Mouse (Mus musculus) gastrocnemius, adult 18-20 months (tissue): ENCODE measurements around the gene Onecut1. TPM values are rescaled to one million over a fixed set of nuclear protein-coding genes. Genes with fewer than 3 reads are reported as not detected.
A peak's percentile ranks its signal among the peaks of the same experiment; 100 is the strongest.

Experiments
- DNase-seq: peaks from one replicate; pipeline ENCODE4 v3.0.0; 2021; ENCODE audit warnings: low spot score
- total RNA-seq, 2 experiments: library from RNA; stranded (reverse); gene quantifications; 2 replicates each; pipeline ENCODE4 v1.2.3; 2021

Onecut1 gene
- total RNA-seq, 2 experiments from 2014 or later: not detected

DNA sequence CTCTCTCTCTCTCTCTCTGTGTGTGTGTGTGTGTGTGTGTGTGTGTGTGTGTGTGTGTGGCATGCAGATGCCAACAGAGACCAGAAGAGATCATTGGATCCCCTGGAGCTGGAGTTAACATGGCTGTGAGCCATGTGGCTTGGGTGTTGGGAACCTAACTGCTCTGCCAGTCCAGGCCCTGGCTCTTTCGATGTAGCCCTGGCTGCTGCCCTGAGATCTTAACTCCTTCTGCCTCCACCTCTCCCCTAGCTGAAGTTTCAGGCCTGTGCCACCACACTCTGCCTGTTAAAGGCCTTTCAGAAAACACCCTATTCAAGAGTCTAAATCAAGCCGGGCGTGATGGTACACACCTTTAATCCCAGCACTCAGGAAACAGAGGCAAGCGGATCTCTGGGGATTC lies 49.7 kb downstream of the Onecut1 start:
- DNase-seq: peak; percentile 58

DNA sequence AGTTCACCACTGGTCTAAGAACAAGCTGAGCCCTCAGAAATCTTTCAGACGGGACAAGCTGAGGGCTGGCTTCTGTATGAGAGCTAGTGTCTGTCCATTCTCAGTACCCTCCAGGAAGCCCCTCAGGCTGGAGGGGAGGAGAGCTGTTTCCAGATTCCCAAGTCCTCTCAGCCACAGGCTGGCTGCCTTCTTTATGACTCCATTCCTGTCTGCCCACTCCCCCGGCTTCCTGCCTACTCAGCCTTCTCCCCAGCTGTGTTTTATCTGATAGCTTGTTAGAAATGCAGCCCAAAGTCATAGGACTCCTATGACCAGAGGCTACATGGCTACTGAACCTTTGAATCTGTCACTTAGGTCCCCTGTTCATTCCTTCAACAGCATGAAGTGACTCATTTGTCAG lies 50.2 kb downstream of the Onecut1 start:
- no peak for DNase-seq

DNA sequence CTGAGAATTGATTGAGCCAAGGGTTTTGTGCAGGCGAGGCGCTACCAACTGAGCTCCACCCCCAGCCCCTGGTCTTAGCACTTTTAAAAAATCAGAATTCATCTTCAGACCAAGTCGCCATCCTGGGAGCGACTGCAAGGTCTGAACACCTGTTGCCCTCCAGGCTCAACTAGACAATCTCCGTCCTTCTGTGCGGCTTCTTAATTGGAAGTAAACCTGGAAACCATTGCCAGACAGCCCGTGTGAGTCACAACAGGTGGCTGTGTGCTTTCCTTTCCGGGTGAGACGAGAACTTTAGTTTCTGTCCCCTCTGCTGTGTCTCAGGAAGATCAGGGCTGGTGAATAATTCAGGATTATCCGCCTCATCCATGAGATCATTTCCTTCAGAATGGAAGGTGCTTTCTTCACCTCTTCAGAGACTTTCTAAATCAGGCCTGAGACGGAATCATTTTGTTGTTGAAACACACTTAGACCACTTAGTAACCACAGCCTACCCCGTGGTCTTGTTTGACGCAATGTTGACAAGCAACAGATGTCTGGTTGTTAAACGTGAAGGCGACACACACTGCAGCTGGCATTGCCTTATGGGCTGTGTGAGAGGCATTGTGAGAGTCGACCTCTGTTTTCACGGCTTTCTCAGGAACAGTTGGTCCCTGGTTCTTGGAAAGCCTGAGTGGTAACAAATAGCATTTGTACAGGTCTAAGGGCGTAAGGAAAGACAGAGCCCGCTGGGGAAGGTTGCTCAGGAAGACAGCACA lies 51.1 kb downstream of the Onecut1 start:
- DNase-seq: no peak

DNA sequence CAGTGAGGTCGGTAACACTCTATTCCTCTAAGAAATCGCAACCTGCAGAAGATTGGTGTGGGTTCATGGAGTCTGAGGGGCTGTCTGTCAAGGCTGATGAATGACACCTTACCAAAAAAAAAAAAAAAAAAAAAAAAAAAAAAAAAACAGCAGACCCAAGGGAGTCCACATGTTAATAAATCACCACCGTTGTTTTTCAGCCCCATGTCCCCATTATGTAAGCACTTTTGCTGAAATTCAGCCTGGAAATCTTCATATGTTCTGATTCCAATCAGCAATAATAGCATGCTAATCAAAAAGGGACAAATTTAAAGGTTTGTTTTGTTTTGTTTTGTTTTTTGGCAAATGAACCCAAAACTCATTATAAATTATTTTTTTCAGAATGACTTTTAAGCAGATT lies 53.9 kb downstream of the Onecut1 start:
- no peak for DNase-seq

DNA sequence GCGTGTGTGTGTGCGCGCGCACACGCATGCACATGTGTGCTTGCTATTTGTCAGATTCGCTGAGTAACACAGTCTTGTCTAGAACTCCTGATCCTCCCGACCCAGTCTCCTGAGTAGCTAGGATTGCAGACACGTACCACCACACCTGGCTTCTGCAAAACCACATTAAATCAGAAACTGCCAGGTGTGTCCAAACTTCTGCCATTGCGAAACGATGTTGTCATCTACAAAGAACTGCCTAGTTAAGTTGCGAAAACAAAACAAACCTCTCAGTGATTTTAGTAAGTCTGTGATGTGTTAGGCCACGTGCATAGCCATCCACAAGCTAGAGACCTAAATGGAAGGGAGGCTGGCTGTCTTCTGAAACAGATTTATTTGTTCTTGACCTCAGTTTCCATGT lies 58.7 kb downstream of the Onecut1 start:
- DNase-seq: no peak

DNA sequence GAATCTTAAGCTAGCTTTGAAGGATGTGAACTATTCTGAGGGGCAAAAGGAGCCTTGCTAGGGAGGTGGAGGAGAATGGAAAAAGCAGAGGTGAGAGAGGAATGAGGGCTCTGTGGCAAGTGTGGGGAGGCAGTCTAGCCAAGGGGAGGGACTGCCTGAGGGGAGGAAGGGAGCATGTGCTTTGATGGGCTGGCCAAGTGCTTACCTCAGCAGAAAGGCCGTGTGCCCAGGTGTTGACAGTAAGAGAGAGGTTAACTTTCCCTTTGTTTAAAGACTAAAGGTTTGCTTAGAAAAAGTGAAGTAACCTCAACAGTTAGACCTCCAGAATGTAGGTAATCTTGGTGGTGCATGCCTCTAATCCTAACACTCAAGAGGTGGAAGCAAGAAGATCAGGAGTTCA lies 59.7 kb downstream of the Onecut1 start:
- DNase-seq: no peak

DNA sequence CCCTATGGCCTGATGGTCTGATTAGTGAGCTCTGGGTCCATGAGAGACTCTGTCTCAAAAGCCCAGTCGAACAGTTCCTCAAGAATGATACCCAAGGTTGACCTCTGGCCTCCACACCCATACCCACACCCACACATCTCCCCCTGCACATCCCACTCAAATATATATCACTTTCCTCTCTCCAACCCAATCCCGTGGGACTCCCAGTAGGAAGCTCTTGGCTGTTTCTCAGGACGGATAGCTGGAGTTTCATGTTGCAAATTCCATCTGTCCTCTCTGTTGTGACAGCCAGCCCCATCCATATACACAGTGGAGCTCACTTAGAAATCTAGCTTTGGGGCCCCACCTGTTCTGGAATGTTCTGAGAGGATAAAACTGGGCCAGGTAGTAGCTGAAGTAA lies 61.2 kb downstream of the Onecut1 start:
- DNase-seq: no peak

DNA sequence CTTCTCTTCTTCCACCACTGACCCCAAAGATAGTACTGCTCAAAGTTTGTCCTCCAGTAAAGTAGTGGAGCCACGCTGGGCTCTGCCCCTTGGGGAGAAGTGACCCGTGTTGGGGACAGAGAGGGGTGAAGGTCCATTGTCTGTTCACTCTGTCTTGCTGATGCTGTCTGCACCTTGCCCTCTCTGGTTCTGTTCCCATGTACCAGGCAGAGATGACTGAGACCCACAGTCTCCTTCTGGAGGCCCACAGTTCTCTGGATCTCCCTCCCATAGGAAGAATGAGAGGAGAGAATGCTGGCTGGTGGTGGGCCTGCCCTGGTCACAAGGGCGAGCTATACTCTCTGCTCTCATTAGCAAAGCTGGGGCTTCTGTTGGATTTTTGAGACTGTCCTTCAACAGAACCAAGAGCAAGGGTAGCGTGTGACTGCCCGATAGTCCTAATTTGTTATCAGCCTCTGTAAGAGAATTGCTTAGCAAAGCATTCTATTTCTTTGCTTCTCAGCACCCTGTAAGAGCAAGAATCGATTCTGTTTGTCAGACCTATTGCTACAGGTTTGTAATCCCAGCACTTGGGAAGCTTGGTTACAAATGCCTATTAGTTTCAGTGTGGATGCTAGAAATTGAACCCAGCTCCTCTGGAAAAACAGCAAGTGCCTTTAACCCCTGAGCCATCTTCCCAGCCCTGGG lies 61.7 kb downstream of the Onecut1 start:
- no peak for DNase-seq

DNA sequence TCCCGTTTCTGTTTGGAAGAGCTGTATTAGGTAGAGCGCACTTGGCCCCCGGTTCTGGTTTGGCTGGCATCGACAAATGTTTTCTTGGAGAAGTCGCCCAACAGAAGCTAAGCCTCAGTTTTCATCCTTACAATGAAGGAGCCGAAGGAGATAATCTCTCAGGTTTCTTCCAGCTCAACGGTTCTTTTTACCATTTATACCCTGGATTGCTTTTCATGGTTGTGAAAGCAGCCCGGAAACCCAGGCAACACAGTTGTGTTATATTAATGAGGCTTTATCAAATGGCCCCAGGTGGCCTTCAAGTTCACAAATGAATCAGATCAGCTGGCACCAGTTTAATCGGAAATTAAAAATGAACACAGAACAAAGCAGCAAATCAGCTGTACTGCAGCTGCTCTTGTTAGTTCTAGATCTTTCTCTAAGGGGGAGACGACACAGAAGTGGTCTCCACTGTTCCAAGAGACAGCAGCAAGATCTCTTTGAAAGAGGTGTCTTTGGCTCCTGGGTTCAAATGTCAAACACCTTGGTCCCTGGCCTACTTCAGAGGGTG lies 63.6 kb downstream of the Onecut1 start:
- no peak for DNase-seq

DNA sequence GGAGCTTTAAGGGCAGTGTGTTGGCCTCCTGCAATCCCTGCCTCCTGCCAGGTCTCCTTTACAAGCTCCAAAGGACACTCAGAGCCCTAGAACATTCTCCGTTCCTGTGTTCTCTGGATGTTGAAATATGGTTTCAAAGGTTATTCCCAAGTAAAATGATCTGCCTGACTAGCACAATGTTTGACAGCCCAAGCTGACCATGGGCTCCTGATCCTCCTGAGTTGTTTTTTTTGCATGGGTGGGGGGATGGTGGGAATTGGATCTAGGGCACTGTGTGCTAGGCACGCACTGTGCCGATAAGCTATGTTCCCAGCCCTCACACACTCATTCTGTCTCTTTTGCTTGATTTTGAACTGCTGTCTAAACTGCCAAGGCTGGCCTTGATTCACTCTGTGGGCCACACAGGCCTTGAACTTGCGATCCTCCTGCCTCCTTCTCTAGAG lies 68.3 kb downstream of the Onecut1 start:
- DNase-seq: no peak

DNA sequence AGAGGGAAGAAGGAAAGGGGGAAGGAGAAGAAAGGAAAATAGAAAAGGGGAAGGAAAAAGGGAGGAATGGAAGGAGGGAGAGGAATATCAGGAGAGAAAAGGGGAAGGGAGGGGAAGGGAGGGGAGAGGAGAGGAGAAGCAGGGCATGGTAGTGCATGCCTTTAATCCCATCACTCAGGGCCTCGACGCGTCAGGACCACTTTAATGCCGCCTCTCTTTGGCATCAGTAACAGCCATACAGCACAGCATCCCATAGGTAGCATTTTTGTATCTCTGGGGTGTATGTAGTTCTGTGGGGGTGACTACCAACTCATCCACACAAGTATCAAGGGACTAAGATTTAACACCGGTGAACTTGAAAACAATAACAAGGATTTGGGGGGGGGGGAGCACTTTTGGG lies 68.9 kb downstream of the Onecut1 start:
- DNase-seq: no peak

DNA sequence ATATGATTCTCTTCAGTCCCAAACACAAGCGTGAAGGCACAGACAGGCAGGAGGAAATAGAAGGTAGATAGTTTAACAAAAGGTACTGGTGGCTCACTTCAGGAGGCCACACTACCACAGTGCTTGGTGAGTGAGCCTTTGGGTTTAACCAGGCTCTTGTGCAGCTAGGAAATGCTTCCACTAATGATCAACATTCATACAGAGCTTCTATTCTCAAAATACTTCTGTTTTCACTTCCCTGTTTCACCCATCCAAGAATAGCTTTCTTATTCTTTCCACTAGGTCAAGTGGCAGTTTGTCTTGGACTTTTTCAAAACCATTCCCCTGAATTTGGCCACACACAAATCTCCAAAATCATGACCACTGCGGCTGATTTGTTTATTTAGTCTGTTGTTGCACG lies 73.6 kb downstream of the Onecut1 start:
- DNase-seq: no peak

DNA sequence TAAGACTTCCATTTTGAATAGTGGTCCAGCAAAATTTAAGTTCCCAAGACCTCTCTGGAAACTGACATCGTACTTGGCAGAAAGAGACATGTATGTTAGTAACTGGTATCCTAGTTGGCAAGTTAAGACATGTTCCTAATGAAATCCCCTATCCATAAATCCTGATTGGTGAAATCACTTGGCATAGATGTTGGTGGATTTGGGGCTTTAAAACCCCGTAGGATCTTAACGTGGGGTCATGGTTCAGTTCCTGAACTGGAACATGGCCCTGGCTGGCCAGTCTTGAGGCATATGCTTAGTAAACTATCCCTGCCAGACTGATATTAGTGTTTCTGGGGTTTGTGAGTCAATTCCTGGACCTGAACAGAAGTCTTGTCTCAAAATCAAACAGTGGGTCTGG lies 76.0 kb downstream of the Onecut1 start:
- DNase-seq: no peak

DNA sequence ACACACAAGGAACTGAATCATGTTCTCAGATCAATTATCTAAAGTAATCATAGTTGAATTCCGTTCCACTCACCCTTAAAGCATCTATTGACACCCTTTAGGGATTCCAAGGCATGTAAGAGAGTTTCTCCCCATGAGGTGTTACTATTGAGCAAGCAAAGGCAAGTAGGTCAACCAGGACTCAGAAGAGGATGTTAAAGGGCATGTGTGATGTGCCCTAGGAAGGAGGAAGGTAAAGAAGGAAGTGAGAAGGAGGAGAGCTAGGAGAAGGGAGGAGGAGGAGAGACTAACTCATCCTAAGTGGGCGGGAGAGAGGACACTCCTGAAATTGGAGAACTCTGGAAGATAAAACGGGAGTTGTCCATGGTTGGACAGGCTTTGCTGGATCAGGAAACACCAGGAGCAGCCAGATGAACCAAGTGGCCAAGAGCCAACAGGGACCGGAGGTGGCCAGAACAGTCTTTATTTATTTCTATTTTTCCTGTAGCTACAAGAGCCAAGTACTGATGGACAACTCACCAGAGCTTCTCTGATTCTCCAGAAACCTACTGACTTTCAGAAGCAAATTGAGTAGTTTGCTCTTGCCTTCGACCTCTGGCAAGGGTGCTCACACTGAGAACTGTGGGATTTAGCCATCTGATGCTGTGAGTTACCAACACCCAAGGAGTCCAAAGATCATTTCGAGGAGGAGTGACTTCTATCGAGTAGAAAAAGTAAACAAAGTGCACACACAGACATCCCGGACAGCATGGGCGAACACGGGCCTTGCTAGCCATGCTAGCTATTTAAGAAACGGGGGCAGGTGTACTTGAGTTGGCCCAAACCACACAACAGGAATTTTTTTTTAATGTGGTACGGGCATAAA lies 77.2 kb downstream of the Onecut1 start:
- peak; percentile 50 for DNase-seq

Other genes starting within 250 kb of the Onecut1 start
- gene Fam214a, start 91.0 kb downstream of the Onecut1 start, total RNA-seq: 10 to 100 TPM; 24.5 to 30.3 TPM
- gene Arpp19, start 175.7 kb downstream of the Onecut1 start, total RNA-seq: 100 to 1,000 TPM; 171 to 250 TPM
- gene Myo5a, start 209.1 kb downstream of the Onecut1 start, total RNA-seq: 10 to 100 TPM in 1 of 2 experiments, 1 to 10 TPM in 1; 9.5 to 12.7 TPM